Mouse (Mus musculus) adrenal gland, postnatal 4 days (tissue): ENCODE data around the gene Faah. TPM values are rescaled to one million over a fixed set of nuclear protein-coding genes. Genes with fewer than 3 reads are reported as not detected.
A peak's percentile ranks its signal among the peaks of the same experiment; 100 is the strongest.

Experiments
- DNase-seq, 2 experiments: peaks; one replicate each; pipeline ENCODE4 v3.0.0; 2021 to 2022; ENCODE audit warnings: low spot score in 2 of 2, mixed read lengths in 2 of 2
- total RNA-seq, 2 experiments: library from RNA; stranded (reverse); gene quantifications; 2 replicates each; pipeline ENCODE4 v1.2.3; 2021

Faah gene
- total RNA-seq, 2 experiments from 2014 or later = 10.0 to 10.3 TPM

DNA sequence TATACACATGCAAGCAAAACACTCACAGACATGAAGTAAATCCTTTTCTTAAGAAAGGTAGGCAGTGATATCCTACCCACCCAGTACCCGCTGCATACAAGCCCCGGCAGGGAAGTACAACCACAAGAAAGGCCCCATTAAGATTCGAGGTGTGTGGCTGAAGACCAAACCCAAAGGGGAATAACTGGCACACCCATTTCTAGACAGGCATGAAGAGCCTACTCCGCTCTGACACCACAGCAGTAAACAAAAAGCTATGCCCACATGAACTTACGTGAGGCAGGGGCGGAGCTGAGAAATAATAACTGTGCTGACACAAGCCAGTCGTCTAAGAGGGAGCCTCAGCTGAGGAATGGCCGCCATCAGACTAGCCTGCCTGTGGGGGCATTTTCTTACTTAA is 7.5 kb downstream of the Faah start:
- DNase-seq = no peak

DNA sequence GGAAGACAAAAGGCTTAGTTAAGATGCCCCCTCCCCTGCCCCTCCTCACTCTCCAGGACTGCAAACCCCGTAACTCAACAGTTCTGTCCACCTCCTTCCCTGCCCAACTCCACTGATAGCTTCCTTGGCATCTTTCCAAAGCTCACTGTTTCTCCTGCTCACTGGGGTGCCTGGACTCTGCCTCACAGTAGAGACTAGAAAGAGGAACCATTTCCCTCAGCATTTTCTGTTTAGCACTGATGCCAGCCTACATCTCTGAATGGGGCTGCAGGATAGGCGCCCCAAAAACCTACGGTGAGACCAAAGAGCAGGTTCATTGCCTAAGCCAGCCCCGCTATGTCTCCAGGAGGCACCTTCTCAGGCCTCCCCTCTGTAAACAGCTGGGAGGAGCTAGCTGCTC is 16.5 kb downstream of the Faah start:
- DNase-seq = no peak

DNA sequence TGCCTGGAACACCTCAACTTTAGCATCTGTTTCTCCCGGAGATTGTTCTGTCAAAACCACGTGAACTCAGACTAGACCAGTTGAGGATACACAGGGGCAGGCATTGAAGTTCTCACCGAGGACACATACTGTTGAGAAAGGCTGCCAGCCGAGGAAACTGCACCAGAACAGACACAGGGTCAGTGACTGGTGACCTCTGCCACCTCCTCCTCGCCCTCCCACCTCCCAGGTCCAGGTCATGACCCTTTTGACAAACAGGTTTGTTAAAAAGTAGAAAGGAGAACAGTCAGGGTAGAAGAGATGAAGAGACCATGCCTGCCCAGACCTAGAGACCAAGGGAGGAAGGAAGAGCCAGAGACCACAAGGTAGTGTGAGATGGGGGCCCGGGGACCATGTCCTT is 17.1 kb downstream of the Faah start:
- DNase-seq = no peak

DNA sequence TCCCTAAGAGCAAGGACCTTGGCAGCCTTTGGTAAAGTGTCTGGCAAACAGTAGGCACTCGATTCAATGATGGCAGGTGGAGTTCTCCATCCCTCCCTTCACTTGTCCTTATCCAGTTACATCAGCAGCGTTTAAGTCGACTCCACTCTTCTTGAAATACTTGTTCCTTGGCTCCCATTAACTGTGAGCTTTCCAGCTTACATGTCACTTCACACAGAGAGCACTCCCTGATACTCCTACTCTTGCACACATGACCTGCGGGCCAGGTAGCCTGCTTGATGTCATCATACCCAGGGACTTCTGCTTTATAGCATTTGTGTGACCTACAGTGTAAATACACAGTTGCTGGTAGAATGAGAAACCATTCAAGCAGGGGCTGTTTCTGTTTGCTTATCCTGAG is 21.0 kb downstream of the Faah start:
- no peak for DNase-seq

DNA sequence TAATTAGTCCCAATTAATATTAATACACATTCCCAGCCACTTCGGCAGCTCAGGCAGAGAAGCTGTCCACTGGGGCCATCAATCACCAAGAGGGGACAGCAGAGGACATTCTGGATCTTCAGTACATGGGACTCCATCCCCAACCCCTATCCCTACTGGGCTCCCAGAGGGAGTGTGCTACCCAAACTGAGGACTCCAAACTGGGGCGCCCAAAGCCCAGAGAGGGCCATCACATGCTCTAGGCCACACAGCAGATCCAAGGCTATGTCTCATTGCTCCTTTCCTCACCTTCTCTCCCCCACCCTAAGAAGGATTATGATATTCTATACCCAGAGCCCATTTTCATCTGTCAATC is 22.4 kb downstream of the Faah start:
- no peak for DNase-seq

DNA sequence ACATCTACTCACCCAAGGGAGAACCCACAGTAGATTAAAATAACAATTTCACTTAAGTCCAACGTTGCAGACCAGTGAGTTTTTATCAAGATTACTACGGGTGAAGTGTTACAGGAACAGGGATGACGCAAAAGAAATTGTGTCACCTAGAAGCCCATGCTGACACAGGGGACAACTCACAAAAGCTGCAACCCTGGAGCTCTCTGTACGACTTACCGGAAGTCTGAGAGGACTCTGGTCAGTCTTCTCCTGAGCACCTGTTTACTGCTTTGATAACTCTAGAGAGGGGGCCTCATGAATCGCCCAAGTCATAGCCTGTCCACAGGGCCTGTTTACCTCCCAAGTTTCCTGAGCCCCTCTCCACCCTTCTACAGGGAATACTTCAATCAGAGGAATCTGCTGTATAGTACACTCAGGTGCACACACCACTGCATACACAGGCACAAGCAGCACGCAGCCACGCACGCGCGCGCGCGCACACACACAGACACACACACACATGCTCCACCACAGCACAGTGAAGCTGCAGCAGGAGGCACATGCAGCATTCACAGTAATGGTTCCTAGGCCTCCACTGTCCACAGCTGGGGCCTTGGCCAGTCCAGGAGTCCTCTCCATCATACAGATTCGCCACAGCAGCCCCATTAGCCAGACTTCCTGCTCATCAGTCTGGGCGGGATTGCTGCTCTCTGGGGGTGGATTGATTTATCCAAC is 22.9 kb downstream of the Faah start:
- DNase-seq = no peak

DNA sequence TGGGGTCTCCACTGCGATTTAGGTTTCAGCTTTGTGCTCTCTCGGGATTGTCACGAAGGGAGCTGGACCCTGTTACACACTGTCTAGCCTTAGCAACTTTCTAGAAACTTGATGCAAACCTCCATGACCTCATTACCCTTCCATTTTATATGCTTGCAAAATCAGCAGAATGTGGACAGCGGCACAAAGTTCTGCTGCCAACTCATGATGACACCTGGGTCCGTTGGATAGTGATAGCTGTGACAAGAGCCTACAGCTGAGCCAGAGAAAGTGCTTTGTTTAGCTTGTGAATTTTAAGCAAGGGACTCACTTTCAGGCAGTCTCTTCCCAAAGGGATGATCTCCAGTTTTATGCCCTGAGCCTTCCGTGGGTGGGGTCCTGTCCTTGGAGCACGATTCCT is 28.3 kb downstream of the Faah start:
- no peak for DNase-seq

DNA sequence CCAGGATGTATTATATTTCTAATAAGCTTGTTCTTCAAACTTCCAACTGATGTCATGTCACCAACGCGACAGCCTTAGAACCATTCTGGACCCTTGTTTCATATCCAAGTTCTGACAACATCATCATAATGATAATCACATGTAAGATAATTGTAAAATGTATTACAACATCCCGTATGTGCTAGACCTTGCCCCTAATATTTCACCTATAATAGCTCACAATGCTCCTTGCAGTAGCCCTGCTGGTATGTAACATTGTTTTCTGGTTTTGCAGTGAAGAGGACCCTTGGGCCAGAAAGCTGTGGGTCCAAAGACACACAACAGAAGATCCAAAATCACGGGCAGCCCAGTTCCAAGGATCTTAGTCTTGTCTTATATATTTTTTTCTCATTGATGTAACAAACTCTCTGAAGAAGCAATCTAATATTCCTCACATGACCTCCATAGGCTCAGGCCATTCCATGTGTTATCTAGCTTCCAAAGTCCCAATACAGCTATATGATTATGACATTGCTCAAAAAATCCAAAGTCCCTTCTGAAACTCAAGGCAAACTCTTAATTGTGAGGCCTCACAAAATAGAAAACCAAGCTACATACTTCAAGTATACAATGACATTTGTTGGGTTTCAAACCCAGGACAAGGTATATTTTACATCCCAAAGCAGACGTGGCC is 29.7 kb downstream of the Faah start:
- DNase-seq = no peak

DNA sequence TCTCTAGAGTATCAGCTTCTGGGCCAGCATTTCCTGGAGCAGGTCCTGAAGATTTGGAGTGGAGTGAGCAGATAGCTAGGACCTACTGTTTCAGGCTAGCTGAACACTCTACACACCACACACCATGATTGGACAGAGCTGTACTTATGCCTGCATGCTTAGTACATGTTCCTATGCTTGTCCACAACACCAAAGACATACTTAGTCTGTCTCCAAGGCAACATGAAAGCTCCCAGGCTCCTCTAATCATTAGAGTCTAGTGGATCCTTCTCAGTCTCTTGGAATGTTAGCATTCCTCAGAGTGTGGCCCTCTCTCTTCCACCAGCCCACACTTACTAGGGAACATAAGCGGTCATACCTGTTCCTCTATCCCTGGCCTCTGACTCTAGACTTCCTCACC is 30.3 kb downstream of the Faah start:
- no peak for DNase-seq

DNA sequence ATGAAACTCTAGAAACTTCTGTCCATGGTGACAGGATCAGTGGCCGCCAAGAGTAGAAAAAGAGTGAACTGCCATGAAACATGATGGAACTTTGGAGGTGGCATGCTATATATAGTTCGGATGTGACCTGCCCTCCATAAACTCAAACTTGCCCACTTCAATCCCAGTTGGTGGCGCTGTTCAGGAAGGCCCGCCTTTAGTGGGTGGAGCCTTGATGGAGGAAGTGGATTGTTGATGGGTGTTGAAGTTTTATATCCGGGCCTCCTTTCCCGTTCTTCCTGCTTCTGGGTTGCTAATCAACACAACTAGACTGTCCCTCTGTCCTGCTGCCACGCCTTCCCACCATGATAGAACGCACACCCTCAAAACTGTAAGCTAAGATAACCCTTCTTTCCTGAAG is 32.8 kb downstream of the Faah start:
- no peak for DNase-seq

DNA sequence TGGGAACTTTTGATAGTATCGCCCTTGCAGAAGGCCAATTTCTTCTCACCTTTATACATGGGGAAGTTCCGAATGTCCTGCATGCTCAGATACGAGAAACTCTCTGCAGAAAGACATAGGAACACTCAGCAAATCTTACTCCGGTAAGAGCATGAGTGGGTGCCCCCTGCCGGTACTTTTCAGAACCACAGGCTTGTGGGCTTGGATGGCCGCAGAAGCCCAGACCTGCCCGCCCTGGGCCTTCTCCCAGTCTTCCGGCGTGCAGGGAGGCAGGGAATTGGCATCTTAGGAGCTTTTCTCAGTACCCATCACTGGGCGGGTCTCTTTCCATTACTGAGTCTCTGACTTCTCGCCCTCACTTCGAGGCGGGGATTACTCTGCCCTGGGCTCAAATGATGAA is 33.6 kb downstream of the Faah start:
- DNase-seq = peak; percentile 59 to 61

DNA sequence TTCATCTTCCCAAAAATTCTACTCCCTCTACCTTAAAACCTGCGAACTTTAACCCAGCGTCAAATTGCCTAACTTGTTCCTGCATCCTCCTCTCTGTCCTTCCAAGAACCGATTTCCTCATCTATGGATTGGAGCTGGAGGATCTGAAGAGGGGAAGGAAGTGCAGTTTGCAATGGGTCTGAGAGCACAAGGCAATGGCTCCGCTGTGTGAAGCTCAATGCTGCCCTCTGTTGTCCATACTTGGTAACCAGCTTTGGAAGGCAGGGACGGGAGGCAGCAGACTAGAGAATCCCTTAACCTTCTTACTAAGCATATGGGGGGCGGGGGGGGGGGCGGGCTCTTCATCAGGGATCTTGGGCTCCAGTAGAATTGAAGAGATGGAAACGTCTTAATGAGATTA is 37.0 kb downstream of the Faah start:
- DNase-seq = peak in 1 of 2 experiments; percentile 44

DNA sequence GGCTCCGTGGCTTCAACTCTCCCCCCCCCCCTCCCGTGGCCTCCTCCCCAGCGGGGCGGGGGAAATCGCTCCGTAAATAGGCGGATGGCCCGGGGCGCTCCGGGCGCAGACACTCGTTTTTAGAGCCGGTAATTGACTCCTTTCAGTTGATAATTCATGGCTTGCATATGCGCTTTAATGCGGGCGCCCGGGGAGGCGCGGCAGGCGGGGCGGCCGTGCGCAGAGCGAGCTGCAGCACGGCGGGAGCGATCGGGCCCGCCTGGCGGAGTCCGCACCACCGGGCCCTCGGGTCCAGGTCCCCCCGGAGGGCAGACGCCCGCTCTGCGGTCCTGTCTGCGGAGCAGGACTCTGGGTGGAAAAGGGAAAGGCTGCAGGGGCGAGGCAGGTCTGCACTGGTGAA is 38.3 kb downstream of the Faah start:
- no peak for DNase-seq

DNA sequence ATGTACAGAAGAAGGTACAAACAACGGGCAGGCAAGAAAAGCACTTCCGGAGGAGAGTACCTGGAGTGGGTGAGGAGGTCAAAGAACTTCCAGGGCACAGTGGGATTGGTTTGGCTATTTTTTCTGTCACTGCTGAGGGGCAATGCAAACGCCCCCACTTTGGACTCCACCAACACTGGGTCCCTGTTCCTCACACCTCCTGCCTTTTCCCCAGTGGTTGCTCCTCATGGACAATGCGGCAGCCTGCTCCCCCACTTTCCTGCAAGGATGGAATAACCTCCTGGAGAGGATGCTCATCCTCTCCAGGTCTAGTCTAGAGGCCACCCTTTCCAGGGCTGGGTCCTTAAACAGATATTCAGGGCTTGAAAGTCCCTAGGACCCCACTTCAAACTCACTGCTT is 38.8 kb downstream of the Faah start:
- no peak for DNase-seq

DNA sequence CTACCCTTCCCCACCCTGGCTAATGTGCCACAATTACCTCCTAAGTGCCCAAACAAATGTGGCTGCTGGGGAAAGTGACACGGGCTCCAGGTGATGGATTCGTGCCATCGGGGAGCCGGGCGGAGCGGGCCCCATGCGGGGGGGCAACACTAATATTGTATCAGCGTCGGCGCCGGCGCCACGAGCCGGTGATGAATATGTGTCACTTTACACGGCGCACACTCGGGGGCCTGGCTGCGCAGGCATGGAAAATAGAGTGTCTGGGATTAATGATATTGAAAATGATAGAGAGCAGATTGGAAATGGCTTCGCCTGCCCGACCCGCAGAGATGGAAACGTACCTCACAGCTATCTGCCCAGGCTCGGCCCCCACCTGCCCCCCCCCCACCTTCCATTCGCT is 45.2 kb downstream of the Faah start:
- DNase-seq = no peak

DNA sequence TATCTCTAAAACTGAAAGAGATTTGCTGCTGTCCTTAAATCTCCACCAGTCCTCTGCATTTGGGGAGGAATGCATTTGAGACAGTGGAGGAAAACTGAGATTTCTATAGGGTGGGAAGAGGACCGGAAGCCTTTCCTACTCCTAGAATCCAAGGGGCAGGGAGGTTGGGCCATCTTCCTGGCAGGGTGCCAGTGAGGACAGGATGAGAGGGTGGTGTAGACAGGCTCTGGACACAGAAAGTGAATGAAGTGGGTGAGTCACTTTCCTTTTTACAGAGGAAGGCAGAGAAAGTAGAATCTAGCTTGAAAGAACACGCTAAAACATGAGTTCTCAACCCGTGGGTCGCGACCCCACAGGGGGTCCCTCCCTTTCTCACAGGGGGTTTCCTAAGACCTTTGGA is 53.3 kb downstream of the Faah start:
- no peak for DNase-seq

DNA sequence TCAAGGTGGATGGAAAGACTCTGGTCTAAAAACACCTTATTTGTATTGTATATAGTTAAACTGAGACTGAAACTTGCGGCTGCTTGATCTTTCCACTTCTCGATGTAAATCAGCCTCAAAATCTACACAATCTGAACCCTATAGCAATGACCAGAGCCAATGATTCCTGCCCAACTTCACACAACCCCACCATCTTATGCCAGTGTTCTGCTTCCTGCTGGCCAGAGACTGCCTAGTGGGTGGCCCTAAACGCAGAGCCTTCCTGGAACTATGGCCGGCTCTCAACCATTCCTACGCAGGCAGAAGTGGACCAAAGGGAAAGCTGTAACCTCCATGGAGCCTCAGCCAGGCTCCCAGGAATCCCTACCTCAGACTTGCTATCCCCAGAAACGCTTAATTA is 54.0 kb downstream of the Faah start:
- DNase-seq = no peak

DNA sequence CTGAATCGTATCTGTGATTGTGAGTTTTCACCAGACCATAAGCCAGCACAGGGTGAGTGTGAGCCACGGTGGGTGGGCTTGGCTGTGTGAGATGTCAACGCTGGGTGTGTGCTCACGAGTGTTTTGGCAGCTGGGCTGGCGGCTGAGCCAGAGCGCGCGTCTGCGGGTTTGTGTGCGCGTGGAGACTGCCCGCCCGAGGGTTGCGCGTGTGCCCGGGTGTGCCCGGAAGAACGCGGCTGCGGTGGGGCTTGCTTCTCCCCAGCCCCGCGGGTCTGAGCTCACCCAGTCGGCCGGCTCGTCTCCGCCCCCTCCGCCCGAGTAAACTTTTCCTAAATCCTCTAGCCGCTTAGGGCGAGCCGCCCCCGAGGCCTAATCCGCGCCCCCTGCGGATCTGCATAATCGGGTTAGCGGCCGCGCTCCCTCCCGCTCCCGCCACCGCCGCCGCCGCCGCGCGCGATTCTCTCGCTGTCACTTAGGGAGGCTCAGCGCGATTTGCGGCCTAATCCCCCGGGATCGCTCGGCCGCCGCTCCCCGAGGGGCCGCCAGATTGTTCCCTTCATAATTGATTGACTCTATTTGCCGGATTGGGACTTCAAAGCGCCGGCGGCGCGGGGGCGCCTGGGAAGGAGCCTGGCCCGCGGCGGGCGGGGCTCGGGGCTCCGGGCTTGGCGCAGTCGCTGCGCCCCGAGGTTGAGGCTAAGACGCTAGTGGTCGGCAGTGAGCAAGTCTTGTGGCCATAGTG is 54.9 kb downstream of the Faah start:
- peak in 1 of 2 experiments; percentile 14 for DNase-seq

DNA sequence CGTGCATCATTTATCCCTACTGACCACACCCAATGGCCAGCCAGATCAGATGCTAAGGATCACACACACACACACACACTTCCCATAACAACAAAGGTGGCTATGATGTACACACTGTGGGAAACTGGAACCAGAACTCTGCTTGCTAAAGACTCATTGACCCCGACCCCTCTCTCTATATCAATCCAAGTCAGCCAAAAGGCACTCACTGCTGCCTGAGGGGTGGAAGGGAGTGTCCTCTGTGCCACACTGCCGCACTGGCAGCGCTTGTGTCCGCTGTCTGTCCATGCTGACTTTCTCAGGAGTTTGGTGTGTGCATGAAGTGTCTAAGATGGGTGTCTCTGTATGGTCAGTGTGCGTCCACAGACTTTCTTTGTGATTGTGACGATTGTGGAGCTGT is 55.7 kb downstream of the Faah start:
- no peak for DNase-seq

DNA sequence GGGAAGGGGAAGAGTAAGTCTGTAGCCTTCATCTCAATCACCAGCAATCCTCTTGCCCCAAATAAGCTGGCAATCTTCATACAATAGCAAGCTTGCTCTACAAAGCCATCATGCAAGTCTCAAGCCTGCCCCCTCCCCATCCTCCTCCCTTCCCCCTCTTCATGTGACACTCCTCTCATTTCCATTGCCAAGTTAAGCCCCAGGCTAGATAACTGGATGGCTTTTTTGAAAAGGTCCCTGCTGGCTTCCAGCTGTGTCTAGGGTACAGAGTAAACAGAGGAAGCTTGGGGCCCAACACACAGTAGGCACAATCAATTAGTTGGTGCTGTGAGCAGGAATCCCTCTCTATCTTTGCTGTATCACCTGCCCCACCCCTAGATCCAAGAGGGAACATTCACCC is 58.2 kb downstream of the Faah start:
- no peak for DNase-seq

DNA sequence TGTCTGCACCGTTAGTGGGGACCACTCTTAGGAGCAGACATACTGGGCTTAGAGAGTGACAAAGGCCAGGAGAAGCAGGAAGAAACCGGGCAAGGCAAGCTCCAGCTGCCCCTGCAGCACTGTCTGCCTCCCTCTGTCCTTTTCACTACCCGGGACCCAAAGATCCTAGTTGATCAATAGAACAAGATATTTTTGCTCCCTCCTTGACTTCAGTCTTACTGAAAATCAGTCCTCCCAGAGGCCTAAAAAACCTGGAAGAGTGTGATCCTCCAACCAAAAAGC is 62.3 kb downstream of the Faah start:
- no peak for DNase-seq

DNA sequence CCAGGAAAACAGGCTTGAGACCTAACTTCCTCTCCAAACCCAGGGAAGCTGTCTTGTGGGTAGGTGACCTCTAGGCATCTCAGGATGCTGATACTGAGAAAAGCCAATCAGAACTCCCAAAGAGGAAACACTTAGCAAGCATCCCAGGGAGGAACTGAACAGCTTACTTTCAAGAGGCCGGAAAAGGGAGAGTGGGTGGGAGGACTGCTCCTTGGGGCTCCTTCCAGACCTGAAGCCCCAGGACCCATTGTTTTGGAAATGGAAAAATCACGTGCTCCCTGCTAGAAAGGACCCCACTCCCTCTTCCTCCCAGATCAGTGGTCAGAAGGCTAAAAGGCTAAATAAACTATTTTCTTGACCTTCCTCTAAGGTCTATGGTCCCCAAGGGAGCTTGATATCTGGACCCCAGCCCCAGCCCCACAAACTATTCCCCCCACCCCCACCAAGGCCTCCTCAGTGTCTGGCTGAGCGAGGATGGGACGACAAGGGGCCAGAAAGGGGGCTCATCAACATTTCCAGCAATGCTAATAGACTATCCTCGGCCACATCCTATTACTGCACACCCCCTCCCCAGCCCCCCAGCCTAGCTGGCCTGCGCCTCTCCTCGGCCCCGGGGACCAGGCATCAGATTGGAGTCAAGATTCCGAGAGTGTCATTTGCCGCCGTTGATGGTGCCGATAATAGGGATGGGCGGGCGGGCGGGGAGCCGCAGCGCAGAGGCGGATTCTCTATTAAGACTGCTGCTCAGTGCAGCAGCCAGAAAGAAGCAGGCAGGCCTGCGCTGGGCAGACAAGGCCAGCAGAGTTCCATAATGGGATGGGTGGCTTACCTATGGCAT is 62.9 kb downstream of the Faah start:
- no peak for DNase-seq
